Mouse (Mus musculus): Measurements from ENCODE around the gene Zfp536.

GRCm38 (mm10) chr7:37735707-37736412 lies 37.6 kb downstream of the Zfp536 start:
- TF ChIP-seq CTCF (IDR thresholded peaks at IDR 0.05; ENCODE audit: low read depth, low read length) (no peak), POLR2A (IDR thresholded peaks at IDR 0.05; ENCODE audit: insufficient read depth, low read length) (no peak), EP300 (IDR thresholded peaks at IDR 0.05; ENCODE audit: insufficient read depth, low read depth, low read length) (no peak)
